ENCODE assay signal across 14 mouse cellular contexts in the genomic region with DNA sequence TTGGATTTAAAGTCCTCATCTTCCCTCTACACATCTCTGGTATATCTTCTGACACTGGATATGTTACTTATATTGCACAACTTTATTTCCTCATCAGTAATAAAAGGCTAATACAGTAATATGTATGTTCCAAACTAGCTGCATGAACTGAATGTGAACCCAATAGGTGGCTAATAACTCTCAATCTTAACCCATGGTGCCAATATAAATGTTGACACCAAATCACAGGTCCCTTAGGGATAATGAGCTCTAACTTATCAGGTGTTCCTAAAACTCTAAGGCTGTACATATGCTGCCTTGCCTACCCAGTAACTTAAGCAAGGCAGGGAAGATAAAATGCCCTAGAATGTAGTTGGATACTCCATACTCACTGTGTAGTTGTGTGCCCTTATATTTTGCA.
DNase-seq lines count a peak whose midpoint lies in the region.
"Had no signal": no experiment of that assay in that cellular context is flagged by ENCODE, and none has a peak within 500 bp of the region (broad histone marks: within the 10 kb centered on the region; RNA-seq: fewer than 3 reads in every experiment).

No protein-coding gene starts in this region.

- DNase-seq in fat pad, adult 2 months (ENCODE audit: extremely low read depth, low read depth, low spot score), result peak; percentile 62
- peak; percentile 85 for DNase-seq in gonadal fat pad, adult 2 months (ENCODE audit: low read depth)
- DNase-seq in frontal cortex, postnatal 25 days (ENCODE audit: low spot score in 2 of 2), result no peak
- DNase-seq in left cerebral cortex, adult 18-20 months (ENCODE audit: low spot score in 2 of 2), result no peak
- DNase-seq: adrenal gland, adult 2 months; adrenal gland, adult 8-10 months; adrenal gland, postnatal 10 days; adrenal gland, postnatal 14 days; adrenal gland, postnatal 25 days; adrenal gland, postnatal 36 days; B cell, adult 2 months; cerebellum, adult 11 months; cerebellum, adult 11-12 months; cerebellum, adult 18-20 months had no signal

Comparison
In these comparisons a context has a peak if more than half of its experiments do, and no peak if none do; other contexts are left out.
1. DNase-seq: peak in fat pad, adult 2 months (single experiment) and gonadal fat pad, adult 2 months (single experiment); none in frontal cortex, postnatal 25 days (0 of 2) and left cerebral cortex, adult 18-20 months (0 of 2).